In genomic region chr16:22661076-22661475, GRCm38 (mm10) we compare ENCODE assay signal across 13 mouse cellular contexts. TPM values are rescaled to one million over a fixed set of nuclear protein-coding genes. Genes with fewer than 3 reads are reported as not detected.
DNase-seq lines count a peak whose midpoint lies in the region; ATAC-seq lines count a peak whose summit lies in the region.
"Had no signal": no experiment of that assay in that cellular context is flagged by ENCODE, and none has a peak within 500 bp of the region (broad histone marks: within the 10 kb centered on the region; RNA-seq: fewer than 3 reads in every experiment).

No protein-coding gene starts in this region.

- intact Hi-C loops in left cerebral cortex, postnatal 4 days (cut with DNase I) = no loop called here
- intact Hi-C loops in left cerebral cortex, postnatal 25 days (cut with DNase I) = loop anchor here (5.0 kb wide), 1 partner anchor 126 kb away; no protein-coding TSS in a partner anchor

- H3K9me3 ChIP-seq in liver, embryonic 12.5 days (replicated peaks) = no peaks in the 10 kb centered on the region

- H3K36me3 ChIP-seq in liver, embryonic 12.5 days = no peaks in the 10 kb centered on the region

- DNase-seq in left cerebral cortex, adult 11 months (ENCODE audit: low spot score) = peak; percentile 45
- DNase-seq in left cerebral cortex, postnatal 4 days = no peak
- DNase-seq in fibroblast of lung, adult 2 months (ENCODE audit: low read depth) = peak; percentile 59
- peak; percentile 58 to 90 for DNase-seq in left cerebral cortex, postnatal 25 days (ENCODE audit: low spot score in 2 of 2)
- peak; percentile 70 for DNase-seq in thymus, postnatal 14 days
- DNase-seq in urinary bladder, postnatal 10 days (ENCODE audit: low spot score) = no peak
- DNase-seq in lung, adult 18-20 months = no peak
- DNase-seq: cerebellum, postnatal 14 days; lung, postnatal 10 days had no signal

- no peak overlapping the region for H3K9ac ChIP-seq in liver, embryonic 12.5 days

- 0 out of 2 replicates have a peak, but pooled peaks cover 10% of the 10 kb centered on the region for H3K4me1 ChIP-seq in liver, embryonic 12.5 days

- WGBS in liver, embryonic 12.5 days (ENCODE audit: insufficient replicate concordance) = 37% methylated on average over 5 of the region's 5 CpGs

- no peak overlapping the region for H3K27ac ChIP-seq in liver, embryonic 12.5 days

- H3K4me2 ChIP-seq in liver, embryonic 12.5 days = no peak overlapping the region
- H3K4me2 ChIP-seq: heart, embryonic 11.5 days had no signal

- peaks cover 24% of the 10 kb centered on the region for H3K27me3 ChIP-seq in liver, embryonic 12.5 days (replicated peaks)

- no peak for ATAC-seq in liver, embryonic 12.5 days

- H3K4me3 ChIP-seq in liver, embryonic 12.5 days = no peak overlapping the region
- H3K4me3 ChIP-seq: erythroblast, embryonic 14.5 days had no signal

RNA-seq across cellular contexts. Expression of gene Dgkg, which starts 4.1 kb away (rescaled TPM):
- 10 to 100 TPM; 18.9 to 21.5 TPM for total RNA-seq in left cerebral cortex, postnatal 4 days (2021)
- 10 to 100 TPM; 47.4 to 54.7 TPM for total RNA-seq in left cerebral cortex, postnatal 25 days (2021)
- 0.89 and 0.91 TPM in 2 replicates for polyA plus RNA-seq in liver, embryonic 12.5 days (2016; fragmentation: Nextera tagmentation; extraction: Ambion mirVana)
- total RNA-seq: MEL had no signal
- polyA plus RNA-seq: erythroblast, embryonic 14.5 days had no signal

Comparison
In these comparisons a context has a peak if more than half of its experiments do, and no peak if none do; other contexts are left out.
1. DNase-seq: peak in left cerebral cortex, adult 11 months (single experiment), fibroblast of lung, adult 2 months (single experiment), left cerebral cortex, postnatal 25 days (2 of 2) and thymus, postnatal 14 days (single experiment); none in left cerebral cortex, postnatal 4 days (single experiment), urinary bladder, postnatal 10 days (single experiment) and lung, adult 18-20 months (0 of 2).